Mouse (Mus musculus) olfactory bulb, adult 2 months (tissue): Measurements from ENCODE around the gene Ssc4d.

ENCODE experiments used
- CTCF ChIP-seq: fragments of 200-500 bp; IDR thresholded peaks from 2 replicates; pipeline ENCODE4 v1.5.1; 2012; ENCODE audit warnings: low read depth, mild to moderate bottlenecking, low read length, moderate library complexity; ENCODE audit not compliant: insufficient read depth
- POLR2A ChIP-seq: fragments of 200-500 bp; IDR thresholded peaks from 2 replicates; pipeline ENCODE4 v1.6.1; 2012; ENCODE audit warnings: mild to moderate bottlenecking, low read depth, low read length, moderate library complexity; ENCODE audit not compliant: insufficient read depth

DNA sequence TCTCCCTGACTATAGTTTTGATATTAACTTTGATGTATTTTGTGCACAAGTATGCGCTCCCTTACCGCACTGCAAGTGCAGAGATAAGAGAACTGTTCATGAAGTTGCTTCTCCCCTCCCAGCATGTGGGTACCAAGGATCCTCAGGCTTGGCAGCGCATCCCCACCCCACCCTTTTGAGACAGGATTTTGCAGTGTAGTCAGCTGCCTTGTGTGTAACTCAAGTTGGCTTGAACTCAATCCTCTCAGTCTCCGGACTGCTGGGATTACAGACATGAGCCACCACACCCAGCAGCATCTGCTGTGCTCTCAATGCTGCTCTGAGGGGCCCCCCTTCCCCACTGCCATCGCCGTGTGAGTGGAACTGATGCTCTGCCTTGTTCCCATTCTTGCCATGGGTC, 42.9 kb upstream of the Ssc4d start:
- TF ChIP-seq CTCF (no peak), POLR2A (no peak)
